Mouse (Mus musculus) ovary, postnatal 10 days (tissue): ENCODE measurements around the gene Tdrkh.

Source experiments
- DNase-seq: peaks from one replicate; pipeline ENCODE4 v3.0.0; 2022; ENCODE audit warnings: low spot score

Tdrkh gene

GRCm38 (mm10) chr3:94463926-94464578 lies 51.0 kb downstream of the Tdrkh start:
- no peak for DNase-seq

- DNase-seq: no peak
Observed at GRCm38 (mm10) chr3:94465632-94466430, 52.8 kb downstream of the Tdrkh start.

- DNase-seq: no peak
Observed at GRCm38 (mm10) chr3:94468931-94469330, 55.9 kb downstream of the Tdrkh start.

- no peak for DNase-seq
Observed at GRCm38 (mm10) chr3:94472447-94473114, 59.5 kb downstream of the Tdrkh start.

GRCm38 (mm10) chr3:94473115-94473505 lies 60.0 kb downstream of the Tdrkh start:
- DNase-seq: no peak

- DNase-seq: no peak
Observed at GRCm38 (mm10) chr3:94473567-94474232, 60.6 kb downstream of the Tdrkh start.

- no peak for DNase-seq
Observed at GRCm38 (mm10) chr3:94476301-94477035, 63.4 kb downstream of the Tdrkh start.

GRCm38 (mm10) chr3:94477444-94477843 lies 64.4 kb downstream of the Tdrkh start:
- DNase-seq: no peak

GRCm38 (mm10) chr3:94477981-94478422 lies 64.9 kb downstream of the Tdrkh start, which contains the start of gene Celf3:
TSS of gene Celf3 (plus strand) at chr3:94478295.
- no peak for DNase-seq

- no peak for DNase-seq
Observed at GRCm38 (mm10) chr3:94478591-94479169, 65.6 kb downstream of the Tdrkh start.

GRCm38 (mm10) chr3:94479564-94479963 lies 66.5 kb downstream of the Tdrkh start:
- no peak for DNase-seq

GRCm38 (mm10) chr3:94480291-94480884 lies 67.3 kb downstream of the Tdrkh start, which contains the start of gene Riiad1:
TSS of gene Riiad1 (minus strand) at chr3:94480341.
- DNase-seq: no peak

- DNase-seq: no peak
Observed at GRCm38 (mm10) chr3:94481429-94481828, 68.4 kb downstream of the Tdrkh start.

GRCm38 (mm10) chr3:94482764-94483385 lies 69.8 kb downstream of the Tdrkh start:
- DNase-seq: no peak

GRCm38 (mm10) chr3:94483790-94484439 lies 70.8 kb downstream of the Tdrkh start:
- DNase-seq: no peak
